Mouse (Mus musculus): ENCODE data around the gene Ccnyl1. TPM values are rescaled to one million over a fixed set of nuclear protein-coding genes. Genes with fewer than 3 reads are reported as not detected.

The Ccnyl1 gene
- polyA plus RNA-seq, 1 experiment from 2014 or later: 3.6 TPM

- peaks cover 28% of the 10 kb centered on the region for H3K27me3 ChIP-seq (ENCODE audit: control insufficient read depth, insufficient read depth, low read depth, low read length)
- no peaks in the 10 kb centered on the region for H3K9me3 ChIP-seq (replicated peaks; ENCODE audit: control insufficient read depth, low read length, poor library complexity, severe bottlenecking)
- H3K27ac ChIP-seq (ENCODE audit: low read length): no peak overlapping the region
- H3K4me3 ChIP-seq (ENCODE audit: low read depth, low read length): peak overlapping the region; percentile 67
- 0 out of 2 replicates have a peak overlapping the region, but pooled peaks have one; percentile 2 for H3K9ac ChIP-seq (ENCODE audit: low read depth, low read length)
- WGBS: 32% methylated on average over 58 of the region's 58 CpGs
- no peaks in the 10 kb centered on the region for H3K36me3 ChIP-seq (ENCODE audit: control insufficient read depth, insufficient read depth, low read length)
- no peak for ATAC-seq
- peak overlapping the region; percentile 94 for H3K4me2 ChIP-seq (ENCODE audit: low read length)
- H3K4me1 ChIP-seq (ENCODE audit: control insufficient read depth, insufficient read depth, low read length): peaks cover 35% of the 10 kb centered on the region
Measured at GRCm38 (mm10) chr1:64734771-64735750, 44.8 kb downstream of the Ccnyl1 start.

GRCm38 (mm10) chr1:64735781-64736680, 45.8 kb downstream of the Ccnyl1 start:
- no peaks in the 10 kb centered on the region for H3K36me3 ChIP-seq (ENCODE audit: control insufficient read depth, insufficient read depth, low read length)
- peak overlapping the region; percentile 94 for H3K4me2 ChIP-seq (ENCODE audit: low read length)
- H3K4me3 ChIP-seq (ENCODE audit: low read depth, low read length): peak overlapping the region; percentile 67
- H3K9me3 ChIP-seq (replicated peaks; ENCODE audit: control insufficient read depth, low read length, poor library complexity, severe bottlenecking): no peaks in the 10 kb centered on the region
- WGBS: 8% methylated on average over 75 of the region's 75 CpGs
- peak overlapping the region; percentile 56 for H3K9ac ChIP-seq (ENCODE audit: low read depth, low read length)
- no peak overlapping the region for H3K27ac ChIP-seq (ENCODE audit: low read length)
- peak; percentile 3 for ATAC-seq
- peaks cover 35% of the 10 kb centered on the region for H3K4me1 ChIP-seq (ENCODE audit: control insufficient read depth, insufficient read depth, low read length)
- peaks cover 28% of the 10 kb centered on the region for H3K27me3 ChIP-seq (ENCODE audit: control insufficient read depth, insufficient read depth, low read depth, low read length)

- Histone ChIP-seq H3K27me3 (ENCODE audit: control insufficient read depth, insufficient read depth, low read depth, low read length) (peaks cover 28% of the 10 kb centered on the region), H3K9me3 (replicated peaks; ENCODE audit: control insufficient read depth, low read length, poor library complexity, severe bottlenecking) (no peaks in the 10 kb centered on the region), H3K4me1 (ENCODE audit: control insufficient read depth, insufficient read depth, low read length) (peaks cover 35% of the 10 kb centered on the region), H3K27ac (ENCODE audit: low read length) (no peak overlapping the region), H3K9ac (ENCODE audit: low read depth, low read length) (peak overlapping the region; percentile 57), H3K4me2 (ENCODE audit: low read length) (peak overlapping the region; percentile 94), H3K36me3 (ENCODE audit: control insufficient read depth, insufficient read depth, low read length) (no peaks in the 10 kb centered on the region), H3K4me3 (ENCODE audit: low read depth, low read length) (peak overlapping the region; percentile 67)
- under 1% methylated on average over 55 of the region's 56 CpGs for WGBS
- 0 out of 2 replicates have a peak, but pooled peaks have one; percentile 1 for ATAC-seq
Measured at GRCm38 (mm10) chr1:64736681-64737501, 46.6 kb downstream of the Ccnyl1 start.

- peaks cover 28% of the 10 kb centered on the region for H3K27me3 ChIP-seq (ENCODE audit: control insufficient read depth, insufficient read depth, low read depth, low read length)
- no peaks in the 10 kb centered on the region for H3K36me3 ChIP-seq (ENCODE audit: control insufficient read depth, insufficient read depth, low read length)
- no peaks in the 10 kb centered on the region for H3K9me3 ChIP-seq (replicated peaks; ENCODE audit: control insufficient read depth, low read length, poor library complexity, severe bottlenecking)
- peak within 1 kb of the TSS; percentile 94 for H3K4me2 ChIP-seq (ENCODE audit: low read length)
- H3K9ac ChIP-seq (ENCODE audit: low read depth, low read length): peak within 1 kb of the TSS; percentile 57
- H3K4me3 ChIP-seq (ENCODE audit: low read depth, low read length): peak within 1 kb of the TSS; percentile 67
- WGBS: under 1% methylated on average over 44 of the region's 73 CpGs
- peaks cover 35% of the 10 kb centered on the region for H3K4me1 ChIP-seq (ENCODE audit: control insufficient read depth, insufficient read depth, low read length)
- H3K27ac ChIP-seq (ENCODE audit: low read length): no peak within 1 kb of the TSS
- ATAC-seq: peak; percentile 90
Measured at GRCm38 (mm10) chr1:64737502-64738179, 47.4 kb downstream of the Ccnyl1 start, which contains the start of gene Fzd5. Gene Fzd5, minus strand, starts transcription at chr1:64737751.

- Histone ChIP-seq H3K9me3 (replicated peaks; ENCODE audit: control insufficient read depth, low read length, poor library complexity, severe bottlenecking) (no peaks in the 10 kb centered on the region), H3K4me1 (ENCODE audit: control insufficient read depth, insufficient read depth, low read length) (peaks cover 35% of the 10 kb centered on the region), H3K36me3 (ENCODE audit: control insufficient read depth, insufficient read depth, low read length) (no peaks in the 10 kb centered on the region), H3K4me3 (ENCODE audit: low read depth, low read length) (peak overlapping the region; percentile 67), H3K9ac (ENCODE audit: low read depth, low read length) (peak overlapping the region; percentile 26; the same call in 1 of the 2 replicates), H3K27me3 (ENCODE audit: control insufficient read depth, insufficient read depth, low read depth, low read length) (peaks cover 28% of the 10 kb centered on the region), H3K4me2 (ENCODE audit: low read length) (peak overlapping the region; percentile 94), H3K27ac (ENCODE audit: low read length) (no peak overlapping the region)
- 0 out of 2 replicates have a peak, but pooled peaks have one; percentile 3 for ATAC-seq
- under 1% methylated on average over 11 of the region's 11 CpGs for WGBS
Measured at GRCm38 (mm10) chr1:64738180-64738555, 47.9 kb downstream of the Ccnyl1 start.

- peak overlapping the region; percentile 23 for H3K4me3 ChIP-seq (ENCODE audit: low read depth, low read length)
- no peak overlapping the region for H3K9ac ChIP-seq (ENCODE audit: low read depth, low read length)
- peaks cover 28% of the 10 kb centered on the region for H3K27me3 ChIP-seq (ENCODE audit: control insufficient read depth, insufficient read depth, low read depth, low read length)
- H3K4me2 ChIP-seq (ENCODE audit: low read length): peak overlapping the region; percentile 94
- peaks cover 35% of the 10 kb centered on the region for H3K4me1 ChIP-seq (ENCODE audit: control insufficient read depth, insufficient read depth, low read length)
- no peak overlapping the region for H3K27ac ChIP-seq (ENCODE audit: low read length)
- WGBS: under 1% methylated on average over 14 of the region's 14 CpGs
- H3K36me3 ChIP-seq (ENCODE audit: control insufficient read depth, insufficient read depth, low read length): no peaks in the 10 kb centered on the region
- ATAC-seq: no peak
- no peaks in the 10 kb centered on the region for H3K9me3 ChIP-seq (replicated peaks; ENCODE audit: control insufficient read depth, low read length, poor library complexity, severe bottlenecking)
Measured at GRCm38 (mm10) chr1:64738661-64739082, 48.4 kb downstream of the Ccnyl1 start.

- Histone ChIP-seq H3K9me3 (replicated peaks; ENCODE audit: control insufficient read depth, low read length, poor library complexity, severe bottlenecking) (no peaks in the 10 kb centered on the region), H3K36me3 (ENCODE audit: control insufficient read depth, insufficient read depth, low read length) (no peaks in the 10 kb centered on the region), H3K4me3 (ENCODE audit: low read depth, low read length) (no peak overlapping the region), H3K9ac (ENCODE audit: low read depth, low read length) (no peak overlapping the region), H3K4me1 (ENCODE audit: control insufficient read depth, insufficient read depth, low read length) (peaks cover 11% of the 10 kb centered on the region), H3K4me2 (ENCODE audit: low read length) (no peak overlapping the region), H3K27me3 (ENCODE audit: control insufficient read depth, insufficient read depth, low read depth, low read length) (peaks cover 9% of the 10 kb centered on the region), H3K27ac (ENCODE audit: low read length) (no peak overlapping the region)
- ATAC-seq: no peak
- 90% methylated on average over 18 of the region's 18 CpGs for WGBS
Measured at GRCm38 (mm10) chr1:64742741-64743408, 52.6 kb downstream of the Ccnyl1 start.
